Mouse (Mus musculus) bone marrow, adult 2 months (tissue): ENCODE data around the gene Pkn2.

Source experiments
- CTCF ChIP-seq: fragments of 200-500 bp; IDR thresholded peaks from 2 replicates; pipeline ENCODE4 v1.5.1; 2011; ENCODE audit warnings: low read length, control low read depth; ENCODE audit not compliant: control insufficient read depth, insufficient read depth
- POLR2A ChIP-seq: fragments of 200-500 bp; IDR thresholded peaks from 2 replicates; pipeline ENCODE4 v1.6.1; 2011; ENCODE audit warnings: low read depth, mild to moderate bottlenecking, control low read depth, low read length, borderline replicate concordance; ENCODE audit not compliant: control insufficient read depth

- TF ChIP-seq CTCF = no peak
- no peak for TF ChIP-seq POLR2A
Observed at GRCm38 (mm10) chr3:142924831-142925348, 43.1 kb upstream of the Pkn2 start.
